Mouse (Mus musculus): ENCODE measurements around the gene Hcn3. TPM values are rescaled to one million over a fixed set of nuclear protein-coding genes. Genes with fewer than 3 reads are reported as not detected.
A peak's percentile ranks its signal among the peaks of the same experiment; 100 is the strongest.

Gene Hcn3
- polyA plus RNA-seq, 1 experiment from 2014 or later = 58.4 TPM

- peak within 1 kb of the TSS; percentile 87 for H3K27ac ChIP-seq (ENCODE audit: low read depth, low read length)
- ATAC-seq = peak; percentile 94
- H3K4me3 ChIP-seq (ENCODE audit: low read length) = peak within 1 kb of the TSS; percentile 67
- no peaks in the 10 kb centered on the region for H3K27me3 ChIP-seq (replicated peaks; ENCODE audit: control insufficient read depth, insufficient read depth, low read length)
- H3K9me3 ChIP-seq (ENCODE audit: control insufficient read depth, low read length) = no peaks in the 10 kb centered on the region
- H3K4me2 ChIP-seq (ENCODE audit: low read length) = peak within 1 kb of the TSS; percentile 91
- WGBS = 6% methylated on average over 36 of the region's 39 CpGs
- peak within 1 kb of the TSS; percentile 86 for H3K9ac ChIP-seq (ENCODE audit: low read depth, low read length)
- peaks cover 22% of the 10 kb centered on the region for H3K36me3 ChIP-seq (ENCODE audit: control insufficient read depth, insufficient read depth, low read length)
- H3K4me1 ChIP-seq (ENCODE audit: control insufficient read depth, insufficient read depth, low read depth, low read length) = peaks cover 24% of the 10 kb centered on the region
These were observed 23.3 kb upstream of the Hcn3 start, which contains the start of gene Fam189b for GRCm38 (mm10) chr3:89183058-89183958. Gene Fam189b (plus strand): TSS chr3:89183143.

GRCm38 (mm10) chr3:89182531-89183057, 22.6 kb upstream of the Hcn3 start:
- Histone ChIP-seq H3K4me3 (ENCODE audit: low read length) (peak overlapping the region; percentile 67), H3K4me2 (ENCODE audit: low read length) (peak overlapping the region; percentile 91), H3K9me3 (ENCODE audit: control insufficient read depth, low read length) (no peaks in the 10 kb centered on the region), H3K27ac (ENCODE audit: low read depth, low read length) (peak overlapping the region; percentile 87; the same call in 1 of the 2 replicates), H3K9ac (ENCODE audit: low read depth, low read length) (no peak overlapping the region), H3K4me1 (ENCODE audit: control insufficient read depth, insufficient read depth, low read depth, low read length) (peaks cover 29% of the 10 kb centered on the region), H3K27me3 (replicated peaks; ENCODE audit: control insufficient read depth, insufficient read depth, low read length) (no peaks in the 10 kb centered on the region), H3K36me3 (ENCODE audit: control insufficient read depth, insufficient read depth, low read length) (peaks cover 22% of the 10 kb centered on the region)
- ATAC-seq = peak; percentile 44; the same call in 1 of the 2 replicates
- 52% methylated on average over 7 of the region's 7 CpGs for WGBS

GRCm38 (mm10) chr3:89181749-89182500, 21.9 kb upstream of the Hcn3 start:
- Histone ChIP-seq H3K27me3 (replicated peaks; ENCODE audit: control insufficient read depth, insufficient read depth, low read length) (no peaks in the 10 kb centered on the region), H3K9me3 (ENCODE audit: control insufficient read depth, low read length) (no peaks in the 10 kb centered on the region), H3K36me3 (ENCODE audit: control insufficient read depth, insufficient read depth, low read length) (peaks cover 22% of the 10 kb centered on the region), H3K9ac (ENCODE audit: low read depth, low read length) (no peak overlapping the region), H3K27ac (ENCODE audit: low read depth, low read length) (no peak overlapping the region), H3K4me1 (ENCODE audit: control insufficient read depth, insufficient read depth, low read depth, low read length) (peaks cover 29% of the 10 kb centered on the region), H3K4me2 (ENCODE audit: low read length) (no peak overlapping the region), H3K4me3 (ENCODE audit: low read length) (no peak overlapping the region)
- ATAC-seq = no peak
- 96% methylated on average over 26 of the region's 27 CpGs for WGBS

- H3K4me3 ChIP-seq (ENCODE audit: low read length) = no peak overlapping the region
- WGBS = 92% methylated on average over 11 of the region's 11 CpGs
These were observed 19.1 kb upstream of the Hcn3 start for GRCm38 (mm10) chr3:89179056-89179455.

GRCm38 (mm10) chr3:89178107-89178385, 18.1 kb upstream of the Hcn3 start:
- Histone ChIP-seq H3K4me1 (ENCODE audit: control insufficient read depth, insufficient read depth, low read depth, low read length) (peaks cover 14% of the 10 kb centered on the region), H3K9me3 (ENCODE audit: control insufficient read depth, low read length) (no peaks in the 10 kb centered on the region), H3K4me3 (ENCODE audit: low read length) (peak overlapping the region; percentile 78), H3K27me3 (replicated peaks; ENCODE audit: control insufficient read depth, insufficient read depth, low read length) (no peaks in the 10 kb centered on the region), H3K27ac (ENCODE audit: low read depth, low read length) (peak overlapping the region; percentile 81), H3K4me2 (ENCODE audit: low read length) (peak overlapping the region; percentile 90), H3K9ac (ENCODE audit: low read depth, low read length) (peak overlapping the region; percentile 86), H3K36me3 (ENCODE audit: control insufficient read depth, insufficient read depth, low read length) (peaks cover 46% of the 10 kb centered on the region)
- WGBS = 4% methylated on average over 6 of the region's 6 CpGs
- ATAC-seq = no peak

More at GRCm38 (mm10) chr3:89179056-89179455, 19.1 kb upstream of the Hcn3 start:
- peaks cover 38% of the 10 kb centered on the region for H3K36me3 ChIP-seq (ENCODE audit: control insufficient read depth, insufficient read depth, low read length)
- H3K9ac ChIP-seq (ENCODE audit: low read depth, low read length) = no peak overlapping the region; the same call in 1 of the 2 replicates
- H3K4me2 ChIP-seq (ENCODE audit: low read length) = no peak overlapping the region
- H3K27me3 ChIP-seq (replicated peaks; ENCODE audit: control insufficient read depth, insufficient read depth, low read length) = no peaks in the 10 kb centered on the region
- ATAC-seq = no peak
- H3K9me3 ChIP-seq (ENCODE audit: control insufficient read depth, low read length) = no peaks in the 10 kb centered on the region
- no peak overlapping the region for H3K27ac ChIP-seq (ENCODE audit: low read depth, low read length)
- H3K4me1 ChIP-seq (ENCODE audit: control insufficient read depth, insufficient read depth, low read depth, low read length) = peaks cover 20% of the 10 kb centered on the region

- Histone ChIP-seq H3K27ac (ENCODE audit: low read depth, low read length) (peak within 1 kb of the TSS; percentile 81), H3K9ac (ENCODE audit: low read depth, low read length) (peak within 1 kb of the TSS; percentile 86), H3K4me2 (ENCODE audit: low read length) (peak within 1 kb of the TSS; percentile 90), H3K36me3 (ENCODE audit: control insufficient read depth, insufficient read depth, low read length) (peaks cover 48% of the 10 kb centered on the region), H3K9me3 (ENCODE audit: control insufficient read depth, low read length) (no peaks in the 10 kb centered on the region), H3K4me1 (ENCODE audit: control insufficient read depth, insufficient read depth, low read depth, low read length) (peaks cover 14% of the 10 kb centered on the region), H3K27me3 (replicated peaks; ENCODE audit: control insufficient read depth, insufficient read depth, low read length) (no peaks in the 10 kb centered on the region), H3K4me3 (ENCODE audit: low read length) (peak within 1 kb of the TSS; percentile 78)
- WGBS = 0% methylated on average over 43 of the region's 43 CpGs
- peak; percentile 97 for ATAC-seq
These were observed 17.5 kb upstream of the Hcn3 start, which contains the start of gene Scamp3 for GRCm38 (mm10) chr3:89177242-89178106. Gene Scamp3 (plus strand): TSS chr3:89177473.

- Histone ChIP-seq H3K27me3 (replicated peaks; ENCODE audit: control insufficient read depth, insufficient read depth, low read length) (no peaks in the 10 kb centered on the region), H3K27ac (ENCODE audit: low read depth, low read length) (no peak overlapping the region), H3K9ac (ENCODE audit: low read depth, low read length) (no peak overlapping the region), H3K9me3 (ENCODE audit: control insufficient read depth, low read length) (no peaks in the 10 kb centered on the region), H3K36me3 (ENCODE audit: control insufficient read depth, insufficient read depth, low read length) (peaks cover 49% of the 10 kb centered on the region), H3K4me2 (ENCODE audit: low read length) (no peak overlapping the region), H3K4me3 (ENCODE audit: low read length) (no peak overlapping the region), H3K4me1 (ENCODE audit: control insufficient read depth, insufficient read depth, low read depth, low read length) (peaks cover 14% of the 10 kb centered on the region)
- no peak for ATAC-seq
- WGBS = 79% methylated on average over 7 of the region's 7 CpGs
These were observed 16.4 kb upstream of the Hcn3 start for GRCm38 (mm10) chr3:89176421-89176820.

GRCm38 (mm10) chr3:89175544-89175943, 15.5 kb upstream of the Hcn3 start:
- H3K9me3 ChIP-seq (ENCODE audit: control insufficient read depth, low read length) = no peaks in the 10 kb centered on the region
- WGBS = 93% methylated on average over 10 of the region's 10 CpGs
- no peak for ATAC-seq
- no peaks in the 10 kb centered on the region for H3K27me3 ChIP-seq (replicated peaks; ENCODE audit: control insufficient read depth, insufficient read depth, low read length)
- peaks cover 46% of the 10 kb centered on the region for H3K36me3 ChIP-seq (ENCODE audit: control insufficient read depth, insufficient read depth, low read length)
- no peak overlapping the region for H3K4me2 ChIP-seq (ENCODE audit: low read length)
- H3K4me1 ChIP-seq (ENCODE audit: control insufficient read depth, insufficient read depth, low read depth, low read length) = peaks cover 14% of the 10 kb centered on the region
- no peak overlapping the region for H3K27ac ChIP-seq (ENCODE audit: low read depth, low read length)
- no peak overlapping the region for H3K4me3 ChIP-seq (ENCODE audit: low read length)
- H3K9ac ChIP-seq (ENCODE audit: low read depth, low read length) = no peak overlapping the region
